ENCODE assay signal across 8 mouse cellular contexts in the genomic region with DNA sequence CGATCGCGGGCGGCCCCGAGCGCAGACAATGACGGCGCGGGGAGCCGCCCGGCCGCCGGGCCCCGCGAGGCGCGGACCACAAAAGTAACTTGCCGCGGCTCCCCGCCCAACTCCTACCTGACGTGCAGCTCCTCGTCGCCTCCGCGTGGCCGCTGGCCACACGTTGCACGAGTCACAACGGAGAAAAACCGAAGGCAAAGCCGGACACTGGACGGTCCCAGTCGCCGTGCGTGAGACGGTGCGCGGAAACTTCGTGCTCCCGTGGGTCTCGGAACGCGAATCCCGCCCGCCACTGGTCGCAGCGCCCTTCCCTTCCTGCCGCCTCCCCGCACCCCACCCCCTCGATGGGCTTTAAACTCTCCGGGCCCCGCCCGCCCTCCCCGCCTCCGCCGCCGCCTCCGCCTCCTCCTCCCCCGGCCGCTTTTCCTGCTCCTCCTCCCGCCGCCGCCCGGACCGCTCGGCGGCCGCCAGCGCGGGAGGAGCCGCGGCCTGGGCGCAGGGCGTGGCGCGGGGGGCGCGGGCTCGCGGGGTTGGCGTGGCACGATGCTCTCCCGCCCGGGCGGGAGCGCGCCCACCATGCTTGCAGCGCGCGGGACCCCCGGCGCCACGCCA. TPM values are rescaled to one million over a fixed set of nuclear protein-coding genes. Genes with fewer than 3 reads are reported as not detected.
DNase-seq lines count a peak whose midpoint lies in the region; ATAC-seq and TF ChIP-seq lines count a peak whose summit lies in the region.

No protein-coding gene starts in this region.

- peak overlapping the region; percentile 67 for H3K4me2 ChIP-seq in embryonic facial prominence, embryonic 14.5 days (ENCODE audit: low read depth, low read length)
- H3K4me2 ChIP-seq in heart, embryonic 14.5 days (ENCODE audit: low read length): peak overlapping the region; percentile 73
- H3K4me2 ChIP-seq in kidney, postnatal 0 days (ENCODE audit: low read length): peak overlapping the region; percentile 69

- TF ChIP-seq POLR2A in small intestine, adult 2 months (IDR thresholded peaks at IDR 0.05; ENCODE audit: low read depth, low read length): no peak

- peak overlapping the region; percentile 95 for H3K9ac ChIP-seq in embryonic facial prominence, embryonic 14.5 days (ENCODE audit: low read depth, low read length)
- H3K9ac ChIP-seq in heart, embryonic 14.5 days (ENCODE audit: low read length): peak overlapping the region; percentile 98
- H3K9ac ChIP-seq in kidney, postnatal 0 days (ENCODE audit: low read depth, low read length): peak overlapping the region; percentile 90

- no peaks in the 10 kb centered on the region for H3K9me3 ChIP-seq in embryonic facial prominence, embryonic 14.5 days (ENCODE audit: control insufficient read depth, low read length)
- no peaks in the 10 kb centered on the region for H3K9me3 ChIP-seq in heart, embryonic 14.5 days (ENCODE audit: control insufficient read depth, low read length)
- H3K9me3 ChIP-seq in kidney, postnatal 0 days (replicated peaks; ENCODE audit: low read length): no peaks in the 10 kb centered on the region

- peak; percentile 80 for ATAC-seq in embryonic facial prominence, embryonic 14.5 days (ENCODE audit: low read depth)
- peak; percentile 76 for ATAC-seq in heart, embryonic 14.5 days (ENCODE audit: insufficient number of reproducible peaks, insufficient read depth, low FRiP score, low read depth)
- ATAC-seq in kidney, postnatal 0 days (replicated peaks; ENCODE audit: low FRiP score, low read depth): peak; percentile 74

- H3K27me3 ChIP-seq in embryonic facial prominence, embryonic 14.5 days (replicated peaks; ENCODE audit: control insufficient read depth, insufficient read depth, low read length): peaks cover 85% of the 10 kb centered on the region
- peaks cover 88% of the 10 kb centered on the region for H3K27me3 ChIP-seq in heart, embryonic 14.5 days (ENCODE audit: control insufficient read depth, insufficient read depth, low read length)
- H3K27me3 ChIP-seq in kidney, postnatal 0 days (ENCODE audit: insufficient read depth, low read length): peaks cover 33% of the 10 kb centered on the region
- H3K27me3 ChIP-seq in small intestine, adult 2 months (ENCODE audit: control insufficient read depth, insufficient read depth, low read length): peaks cover 41% of the 10 kb centered on the region

- H3K4me1 ChIP-seq in embryonic facial prominence, embryonic 14.5 days (ENCODE audit: control insufficient read depth, insufficient read depth, low read length): no peaks in the 10 kb centered on the region; the same call in 1 of the 2 replicates
- peaks cover 0 to 7% of the 10 kb centered on the region in 2 experiments; a peak in 3 of 4 replicates for H3K4me1 ChIP-seq in heart, embryonic 14.5 days (ENCODE audit: control insufficient read depth in 2 of 2, insufficient read depth in 2 of 2, low read length in 2 of 2)
- no peaks in the 10 kb centered on the region for H3K4me1 ChIP-seq in kidney, postnatal 0 days (replicated peaks; ENCODE audit: insufficient read depth, low read length)
- no peaks in the 10 kb centered on the region for H3K4me1 ChIP-seq in small intestine, adult 2 months (ENCODE audit: control insufficient read depth, insufficient read depth, insufficient read length, low read length)

- peak; percentile 80 for DNase-seq in adrenal gland, postnatal 14 days
- DNase-seq in embryonic facial prominence, embryonic 14.5 days (ENCODE audit: low spot score): peak; percentile 85
- DNase-seq in kidney, postnatal 0 days (ENCODE audit: low spot score): peak; percentile 74
- peak; percentile 36 for DNase-seq in lung, postnatal 25 days (ENCODE audit: low spot score)
- no peak for DNase-seq in frontal cortex, postnatal 10 days (ENCODE audit: low spot score in 2 of 2)
- DNase-seq in cerebellum, adult 9-10 months: no peak

- H3K4me3 ChIP-seq in embryonic facial prominence, embryonic 14.5 days (ENCODE audit: low read depth, low read length): peak overlapping the region; percentile 62
- H3K4me3 ChIP-seq in heart, embryonic 14.5 days (ENCODE audit: control insufficient read depth in 1 of 2, insufficient read depth in 1 of 2, low read depth in 1 of 2, low read length in 2 of 2): peak overlapping the region; percentile 72 to 81
- peak overlapping the region; percentile 75 for H3K4me3 ChIP-seq in kidney, postnatal 0 days (replicated peaks; ENCODE audit: low read depth, low read length)
- peak overlapping the region; percentile 70 for H3K4me3 ChIP-seq in small intestine, adult 2 months (ENCODE audit: low read depth, low read length)

- peaks cover 9% of the 10 kb centered on the region; the same call in 1 of the 2 replicates for H3K36me3 ChIP-seq in embryonic facial prominence, embryonic 14.5 days (ENCODE audit: control insufficient read depth, insufficient read depth, low read length)
- H3K36me3 ChIP-seq in heart, embryonic 14.5 days (ENCODE audit: control insufficient read depth, insufficient read depth, low read length): 0 out of 2 replicates have a peak, but pooled peaks cover 6% of the 10 kb centered on the region
- no peaks in the 10 kb centered on the region for H3K36me3 ChIP-seq in kidney, postnatal 0 days (ENCODE audit: insufficient read depth, low read length)
- no peaks in the 10 kb centered on the region for H3K36me3 ChIP-seq in small intestine, adult 2 months (ENCODE audit: control insufficient read depth, insufficient read depth, low read length)

- TF ChIP-seq CTCF in kidney, postnatal 0 days (IDR thresholded peaks at IDR 0.05; ENCODE audit: low read depth): no peak
- TF ChIP-seq CTCF in small intestine, adult 2 months (IDR thresholded peaks at IDR 0.05; ENCODE audit: extremely low read depth, insufficient read length, insufficient replicate concordance, low read depth, low read length): no peak

- H3K27ac ChIP-seq in embryonic facial prominence, embryonic 14.5 days (replicated peaks; ENCODE audit: low read depth, low read length): peak overlapping the region; percentile 95
- peak overlapping the region; percentile 85 to 95 for H3K27ac ChIP-seq in heart, embryonic 14.5 days (replicated peaks in 1 of 2; ENCODE audit: control insufficient read depth in 1 of 2, insufficient read depth in 1 of 2, low read depth in 2 of 2, low read length in 2 of 2)
- peak overlapping the region; percentile 91 for H3K27ac ChIP-seq in kidney, postnatal 0 days
- H3K27ac ChIP-seq in small intestine, adult 2 months (ENCODE audit: insufficient read depth, low read depth, low read length): no peak overlapping the region

- WGBS in embryonic facial prominence, embryonic 14.5 days: 0% methylated on average over 27 of the region's 93 CpGs
- WGBS in heart, embryonic 14.5 days: 2% methylated on average over 47 of the region's 93 CpGs
- WGBS in kidney, postnatal 0 days: 2% methylated on average over 58 of the region's 93 CpGs
- WGBS in small intestine, adult 2 months: 2% methylated on average over 72 of the region's 93 CpGs

RNA-seq across cellular contexts. Expression of a gene that starts 1.3 kb away (rescaled TPM):
- total RNA-seq in adrenal gland, postnatal 14 days (2021): 149 and 158 TPM in 2 replicates
- polyA plus RNA-seq in embryonic facial prominence, embryonic 14.5 days (2014; fragmentation: Nextera tagmentation; extraction: Ambion mirVana): 250 and 271 TPM in 2 replicates
- 272 and 330 TPM in 2 replicates for polyA plus RNA-seq in heart, embryonic 14.5 days (2014; fragmentation: Nextera tagmentation; extraction: Ambion mirVana)
- 142 and 158 TPM in 2 replicates for polyA plus RNA-seq in kidney, postnatal 0 days (2015; fragmentation: Nextera tagmentation; extraction: Ambion mirVana)
- polyA plus RNA-seq in small intestine, adult 2 months (2012; rRNA removed): 2.5 and 2.6 TPM in 2 replicates

Comparison
In these comparisons a context has a peak if more than half of its experiments do, and no peak if none do; other contexts are left out.
1. DNase-seq: peak in adrenal gland, postnatal 14 days (single experiment), embryonic facial prominence, embryonic 14.5 days (single experiment), kidney, postnatal 0 days (single experiment) and lung, postnatal 25 days (single experiment); none in frontal cortex, postnatal 10 days (0 of 2) and cerebellum, adult 9-10 months (single experiment).
2. RNA of a gene that starts 1.3 kb away (polyA plus RNA-seq): 272 to 330 TPM in heart, embryonic 14.5 days, 250 to 271 TPM in embryonic facial prominence, embryonic 14.5 days and 142 to 158 TPM in kidney, postnatal 0 days; 2.5 to 2.6 TPM in small intestine, adult 2 months; every median in the first group is over 10 times any median in the second.
3. Peak in every context shown above with its lines, with median percentiles within 50 percentile points of each other: ATAC-seq, H3K4me2 ChIP-seq, H3K4me3 ChIP-seq and H3K9ac ChIP-seq.